Mouse (Mus musculus): ENCODE measurements around the gene Nup43. TPM values are rescaled to one million over a fixed set of nuclear protein-coding genes. Genes with fewer than 3 reads are reported as not detected.

The Nup43 gene
- total RNA-seq (2012; rRNA removed) (64.7 and 70.5 TPM in 2 replicates), polyA plus RNA-seq (2012; ENCODE audit: insufficient read depth in 1 of 2, insufficient read length in 2 of 2, low read depth in 1 of 2, low replicate concordance in 2 of 2, missing spikeins in 1 of 2) (10 to 100 TPM in 1 of 2 experiments, not detected in 1; 52.9 TPM)

DNA sequence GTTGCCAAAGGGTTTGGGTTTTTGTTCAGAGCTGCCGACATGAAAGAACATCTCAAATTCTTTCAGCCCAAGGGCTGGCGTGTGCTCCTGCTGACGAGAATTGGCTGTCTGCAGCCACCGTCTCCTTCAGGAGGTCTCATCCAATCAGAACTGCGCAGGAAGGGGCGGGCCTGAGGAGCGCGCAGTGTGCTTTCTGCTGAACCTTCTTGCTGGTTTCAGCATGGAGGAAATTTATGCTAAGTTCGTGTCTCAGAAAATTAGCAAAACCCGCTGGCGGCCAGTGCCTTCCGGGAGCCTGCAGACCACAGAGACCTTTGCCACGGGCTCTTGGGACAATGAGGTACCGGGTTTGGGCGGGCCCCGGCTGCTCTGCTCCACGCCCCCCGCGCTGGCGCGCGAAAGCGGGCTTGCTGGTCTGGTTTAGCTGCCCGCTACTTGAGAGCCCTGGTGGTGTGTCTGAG is at the start of gene Nup43:
TSS of gene Nup43 (plus strand) at position 162 of the 461 bp plus-strand sequence.
- peak within 1 kb of the TSS; percentile 87 for H3K27ac ChIP-seq (ENCODE audit: control insufficient read depth, low read depth, low read length)
- peak within 1 kb of the TSS; percentile 67 to 98 for H3K4me3 ChIP-seq (ENCODE audit: control insufficient read depth in 1 of 2, insufficient read depth in 1 of 2, low read depth in 2 of 2, low read length in 2 of 2)
- H3K27me3 ChIP-seq (ENCODE audit: control insufficient read depth in 1 of 2, insufficient read depth in 2 of 2, low read length in 2 of 2) = no peaks in the 10 kb centered on the region
- DNase-seq (ENCODE audit: low read depth, low spot score) = peak; percentile 95
- H3K4me1 ChIP-seq (ENCODE audit: control insufficient read depth in 1 of 2, insufficient read depth in 2 of 2, low read length in 2 of 2) = peaks cover 3 to 8% of the 10 kb centered on the region in 2 experiments
- peaks cover 26% of the 10 kb centered on the region for H3K79me2 ChIP-seq (ENCODE audit: control insufficient read depth, insufficient read depth, low read length, poor library complexity)
- no peaks in the 10 kb centered on the region for H3K9me3 ChIP-seq (replicated peaks; ENCODE audit: insufficient read depth, low read length)
- H3K9ac ChIP-seq (ENCODE audit: control insufficient read depth, low read depth, low read length, poor library complexity, severe bottlenecking) = peak within 1 kb of the TSS; percentile 98
- peaks cover 3 to 16% of the 10 kb centered on the region in 2 experiments for H3K36me3 ChIP-seq (ENCODE audit: control insufficient read depth in 1 of 2, insufficient read depth in 2 of 2, low read length in 2 of 2)
- TF ChIP-seq SMC3 (IDR thresholded peaks at IDR 0.05; ENCODE audit: low read depth, low read length) (no peak), JUND (IDR thresholded peaks at IDR 0.05; ENCODE audit: low read depth, low read length) (no peak), RAD21 (IDR thresholded peaks at IDR 0.05; ENCODE audit: low read depth, low read length) (no peak), ETS1 (IDR thresholded peaks at IDR 0.05; ENCODE audit: low read depth, low read length) (peak; percentile 39; the same call in 1 of the 2 replicates), MAX (IDR thresholded peaks at IDR 0.05; ENCODE audit: low read length) (peak; percentile 70), ZNF384 (IDR thresholded peaks at IDR 0.05; ENCODE audit: low read depth, low read length) (no peak), BHLHE40 (IDR thresholded peaks at IDR 0.05; ENCODE audit: borderline replicate concordance, low read depth, low read length) (no peak), GATA1 (IDR thresholded peaks at IDR 0.05; ENCODE audit: low read depth, low read length) (no peak), ELF1 (IDR thresholded peaks at IDR 0.05; ENCODE audit: low read depth, low read length) (peak; percentile 58), ZKSCAN1 (IDR thresholded peaks at IDR 0.05; ENCODE audit: low read depth, low read length) (no peak), RCOR1 (IDR thresholded peaks at IDR 0.05; ENCODE audit: low read depth, low read length) (no peak), USF1 (IDR thresholded peaks at IDR 0.05; ENCODE audit: low read depth, low read length) (no peak), TAL1 (IDR thresholded peaks at IDR 0.05; ENCODE audit: low read length) (no peak), HCFC1 (IDR thresholded peaks at IDR 0.05; ENCODE audit: low read depth, low read length) (peak; percentile 90), TCF12 (IDR thresholded peaks at IDR 0.05; ENCODE audit: low read depth, low read length) (peak; percentile 66), POLR2AphosphoS2 (IDR thresholded peaks at IDR 0.05; ENCODE audit: low read length) (peak; percentile 85), MEF2A (IDR thresholded peaks at IDR 0.05; ENCODE audit: extremely low read depth, insufficient replicate concordance, low read depth, low read length, poor library complexity, severe bottlenecking) (no peak), POLR2AphosphoS5 (IDR thresholded peaks at IDR 0.05; ENCODE audit: borderline replicate concordance, low read depth, low read length) (no peak), NRF1 (IDR thresholded peaks at IDR 0.05; ENCODE audit: insufficient read depth, low read depth, low read length, poor library complexity, severe bottlenecking) (peak; percentile 62), MYC (IDR thresholded peaks at IDR 0.05; ENCODE audit: low read depth, low read length) (peak; percentile 91), ZMIZ1 (IDR thresholded peaks at IDR 0.05; ENCODE audit: low read depth, low read length) (peak; percentile 72; the same call in 1 of the 2 replicates), POLR2A (IDR thresholded peaks at IDR 0.05; ENCODE audit: control insufficient read depth in 1 of 2, insufficient read depth in 1 of 2, low read depth in 1 of 2, low read length in 2 of 2, poor library complexity in 1 of 2) (peak; percentile 49 to 81; a peak in 3 of 4 replicates), MAZ (IDR thresholded peaks at IDR 0.05; ENCODE audit: low read depth, low read length) (peak; percentile 46; the same call in 1 of the 2 replicates), SIN3A (IDR thresholded peaks at IDR 0.05; ENCODE audit: low read length) (peak; percentile 92), CTCF (IDR thresholded peaks at IDR 0.05 in 2 of 3, conservative IDR thresholded peaks at IDR 0.05 in 1 of 3; ENCODE audit: control insufficient read depth in 1 of 3, insufficient read depth in 1 of 3, low read depth in 2 of 3, low read length in 3 of 3, poor library complexity in 1 of 3, severe bottlenecking in 1 of 3) (no peak), TBP (IDR thresholded peaks at IDR 0.05; ENCODE audit: low read depth, low read length) (peak; percentile 85), MXI1 (IDR thresholded peaks at IDR 0.05; ENCODE audit: low read depth, low read length) (peak; percentile 93), UBTF (IDR thresholded peaks at IDR 0.05; ENCODE audit: borderline replicate concordance, insufficient read depth, low read depth, low read length) (no peak), MAFK (IDR thresholded peaks at IDR 0.05; ENCODE audit: borderline replicate concordance, low read depth, low read length) (no peak), GABPA (IDR thresholded peaks at IDR 0.05; ENCODE audit: low read depth, low read length) (no peak), EP300 (IDR thresholded peaks at IDR 0.05; ENCODE audit: low read depth in 1 of 2, low read length in 2 of 2) (no peak), CHD2 (IDR thresholded peaks at IDR 0.05; ENCODE audit: low read length) (no peak), CHD1 (IDR thresholded peaks at IDR 0.05; ENCODE audit: low read depth, low read length) (no peak), E2F4 (IDR thresholded peaks at IDR 0.05; ENCODE audit: borderline replicate concordance, low read depth, low read length) (peak; percentile 45; the same call in 1 of the 2 replicates), NELFE (IDR thresholded peaks at IDR 0.05; ENCODE audit: low read depth, low read length) (peak; percentile 88), KAT2A (conservative IDR thresholded peaks at IDR 0.05; ENCODE audit: low read depth, low read length) (peak; percentile 69), MYB (IDR thresholded peaks at IDR 0.05; ENCODE audit: low read depth, low read length) (no peak)
